Mouse (Mus musculus) monocyte, adult 2 months (primary cell): ENCODE data around the gene Eml1.

ENCODE experiments used
- DNase-seq, 2 experiments: peaks; one replicate each; pipeline ENCODE4 v3.0.0; 2022; ENCODE audit warnings: low spot score in 2 of 2, low read depth in 1 of 2

Gene Eml1

GRCm38 (mm10) chr12:108421477-108421876 is 50.7 kb downstream of the Eml1 start:
- no peak for DNase-seq

- no peak for DNase-seq
These were observed 51.7 kb downstream of the Eml1 start for GRCm38 (mm10) chr12:108422495-108422857.

- DNase-seq, result peak in 1 of 2 experiments; percentile 1
These were observed 52.3 kb downstream of the Eml1 start for GRCm38 (mm10) chr12:108422858-108423631.

GRCm38 (mm10) chr12:108430964-108431363 is 60.2 kb downstream of the Eml1 start:
- DNase-seq, result no peak

- no peak for DNase-seq
These were observed 61.0 kb downstream of the Eml1 start for GRCm38 (mm10) chr12:108431714-108432113.

GRCm38 (mm10) chr12:108432578-108432977 is 61.8 kb downstream of the Eml1 start:
- no peak for DNase-seq

- DNase-seq, result no peak
These were observed 62.3 kb downstream of the Eml1 start for GRCm38 (mm10) chr12:108433030-108433429.

GRCm38 (mm10) chr12:108433498-108433897 is 62.7 kb downstream of the Eml1 start:
- no peak for DNase-seq

- DNase-seq, result no peak
These were observed 64.8 kb downstream of the Eml1 start for GRCm38 (mm10) chr12:108435444-108436015.

GRCm38 (mm10) chr12:108436029-108436923 is 65.5 kb downstream of the Eml1 start:
- no peak for DNase-seq

- DNase-seq, result no peak
These were observed 66.7 kb downstream of the Eml1 start for GRCm38 (mm10) chr12:108437446-108437845.

GRCm38 (mm10) chr12:108443271-108443670 is 72.5 kb downstream of the Eml1 start:
- DNase-seq, result no peak

- no peak for DNase-seq
These were observed 73.0 kb downstream of the Eml1 start for GRCm38 (mm10) chr12:108443708-108444107.

- no peak for DNase-seq
These were observed 73.7 kb downstream of the Eml1 start for GRCm38 (mm10) chr12:108444166-108445115.

GRCm38 (mm10) chr12:108446721-108447120 is 76.0 kb downstream of the Eml1 start:
- no peak for DNase-seq

- no peak for DNase-seq
These were observed 77.6 kb downstream of the Eml1 start for GRCm38 (mm10) chr12:108448396-108448795.

GRCm38 (mm10) chr12:108449935-108450334 is 79.2 kb downstream of the Eml1 start:
- DNase-seq, result no peak

- no peak for DNase-seq
These were observed 79.8 kb downstream of the Eml1 start for GRCm38 (mm10) chr12:108450546-108450945.

- DNase-seq, result no peak
These were observed 81.6 kb downstream of the Eml1 start for GRCm38 (mm10) chr12:108452151-108452874.

- no peak for DNase-seq
These were observed 82.8 kb downstream of the Eml1 start for GRCm38 (mm10) chr12:108453561-108454044.
